Mouse (Mus musculus): ENCODE measurements around the gene Gm4907. TPM values are rescaled to one million over a fixed set of nuclear protein-coding genes. Genes with fewer than 3 reads are reported as not detected.
"Not testable (repeated sequence)": the region's sequence is repeated elsewhere in the genome, so short reads cannot be mapped to it uniquely, and the experiment has no call there.

The Gm4907 gene
- not detected in 2 replicates for polyA plus RNA-seq (2015; fragmentation: Nextera tagmentation; extraction: Ambion mirVana)

DNA sequence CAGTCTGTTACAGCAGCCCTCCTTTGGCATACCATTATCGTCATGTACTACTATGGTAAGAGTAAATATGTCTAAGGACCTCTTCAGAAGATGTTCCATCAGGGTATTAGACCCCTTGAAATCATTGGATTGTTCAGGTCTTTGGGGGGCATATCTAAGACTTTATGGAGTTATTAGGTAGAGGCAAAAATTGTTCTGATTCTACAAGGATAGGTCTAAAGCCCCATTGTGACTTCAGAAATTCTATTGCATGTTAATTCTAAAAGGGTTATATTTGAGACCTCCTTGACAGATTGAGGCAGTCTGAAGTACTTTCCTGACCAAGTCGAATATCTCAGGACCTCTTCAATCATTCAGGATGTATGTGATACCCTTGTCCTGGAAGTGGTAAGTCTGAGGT lies at the start of gene Gm4907:
Gene Gm4907 (plus strand): TSS at position 301 of the 400 bp plus-strand sequence.
- H3K36me3 ChIP-seq (ENCODE audit: control insufficient read depth, insufficient read depth, low read length); H3K4me2 ChIP-seq (replicated peaks; ENCODE audit: low read depth); DNase-seq (ENCODE audit: low spot score); H3K9ac ChIP-seq (ENCODE audit: low read length); H3K4me3 ChIP-seq (ENCODE audit: low read depth, low read length); ATAC-seq (ENCODE audit: low FRiP score, low TSS enrichment); H3K27me3 ChIP-seq (ENCODE audit: control insufficient read depth, insufficient read depth, low read length); H3K4me1 ChIP-seq (replicated peaks; ENCODE audit: control insufficient read depth, insufficient read depth); H3K9me3 ChIP-seq (ENCODE audit: control insufficient read depth, low read length); H3K27ac ChIP-seq (replicated peaks): not testable (repeated sequence)
- WGBS = 57% methylated on average over 2 of the region's 2 CpGs

DNA sequence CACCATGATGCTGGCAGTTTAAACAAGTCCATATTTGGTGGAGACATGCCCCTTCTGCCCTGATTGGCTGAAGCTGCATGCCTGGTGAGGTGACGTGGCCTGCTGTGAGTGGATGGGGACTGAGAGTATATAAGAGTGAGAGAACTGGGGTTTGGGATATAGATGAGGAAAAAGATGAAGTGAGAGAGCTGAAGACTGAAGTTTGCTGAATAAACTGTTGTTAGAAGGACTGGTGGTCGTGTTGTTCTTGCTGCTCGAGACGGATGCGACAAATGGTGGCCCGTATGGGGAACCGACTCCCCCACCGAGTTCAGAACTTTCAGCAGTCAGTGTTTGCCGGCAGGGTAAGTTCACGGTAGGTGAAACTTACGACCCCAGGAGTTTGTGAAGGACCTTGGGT lies 48.6 kb upstream of the Gm4907 start:
- not testable (repeated sequence) for H3K27ac ChIP-seq (replicated peaks); H3K9me3 ChIP-seq (ENCODE audit: control insufficient read depth, low read length); H3K4me1 ChIP-seq (replicated peaks; ENCODE audit: control insufficient read depth, insufficient read depth); H3K27me3 ChIP-seq (ENCODE audit: control insufficient read depth, insufficient read depth, low read length); ATAC-seq (ENCODE audit: low FRiP score, low TSS enrichment); H3K4me3 ChIP-seq (ENCODE audit: low read depth, low read length); H3K36me3 ChIP-seq (ENCODE audit: control insufficient read depth, insufficient read depth, low read length); H3K4me2 ChIP-seq (replicated peaks; ENCODE audit: low read depth); H3K9ac ChIP-seq (ENCODE audit: low read length); DNase-seq (ENCODE audit: low spot score)
- 81% methylated on average over 11 of the region's 11 CpGs for WGBS

DNA sequence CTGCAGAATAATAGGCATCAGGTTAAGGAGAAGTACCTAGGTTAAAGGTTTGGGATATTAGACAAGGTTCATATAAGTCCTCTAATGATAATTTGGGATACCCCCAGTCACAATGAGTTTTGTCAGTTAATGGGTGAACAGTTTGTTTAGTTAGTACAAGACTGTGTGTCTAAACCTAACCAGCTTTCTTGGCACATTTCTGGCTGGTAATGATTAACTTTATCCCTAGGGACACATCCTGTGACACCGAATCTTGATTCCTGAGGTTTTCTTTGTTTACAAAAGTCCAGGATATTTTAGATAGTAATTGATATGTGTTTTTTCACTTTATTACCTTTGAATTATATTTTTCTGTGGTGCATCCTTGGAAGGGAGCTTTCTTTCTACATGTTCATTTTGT lies 41.4 kb upstream of the Gm4907 start:
- TF ChIP-seq EP300 (optimal IDR thresholded peaks at IDR 0.05) (no peak), CTCF (IDR thresholded peaks at IDR 0.05; ENCODE audit: low read depth) (no peak)

DNA sequence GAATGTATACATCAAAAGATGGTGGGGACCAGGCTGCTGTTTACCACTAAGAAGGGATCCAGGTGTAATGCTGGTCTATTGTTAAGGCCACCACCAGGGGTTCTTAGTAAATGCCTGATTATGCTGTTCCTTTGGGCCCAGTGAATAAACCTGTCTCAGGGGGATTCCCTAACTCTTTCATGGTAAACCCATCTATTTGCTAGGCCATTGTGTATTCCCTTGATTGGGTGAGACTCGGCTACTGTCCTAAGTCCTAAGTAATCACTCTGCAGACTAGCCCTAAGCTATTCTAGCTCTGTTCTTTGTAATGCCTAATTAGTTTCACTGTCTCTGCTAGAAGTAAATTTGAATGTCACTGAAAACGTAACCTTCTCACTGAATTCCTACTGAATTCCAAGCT lies 71.8 kb downstream of the Gm4907 start:
- no peak overlapping the region for H3K4me3 ChIP-seq (ENCODE audit: low read depth, low read length)
- no peaks in the 10 kb centered on the region for H3K9me3 ChIP-seq (ENCODE audit: control insufficient read depth, low read length)
- H3K27me3 ChIP-seq (ENCODE audit: control insufficient read depth, insufficient read depth, low read length) = no peaks in the 10 kb centered on the region
- H3K4me2 ChIP-seq (replicated peaks; ENCODE audit: low read depth) = no peak overlapping the region
- ATAC-seq (ENCODE audit: low FRiP score, low TSS enrichment) (no peak), DNase-seq (ENCODE audit: low spot score) (no peak)
- TF ChIP-seq EP300 (optimal IDR thresholded peaks at IDR 0.05) (no peak), CTCF (IDR thresholded peaks at IDR 0.05; ENCODE audit: low read depth) (no peak)
- no peaks in the 10 kb centered on the region for H3K4me1 ChIP-seq (replicated peaks; ENCODE audit: control insufficient read depth, insufficient read depth)
- no peak overlapping the region for H3K27ac ChIP-seq (replicated peaks)
- H3K36me3 ChIP-seq (ENCODE audit: control insufficient read depth, insufficient read depth, low read length) = no peaks in the 10 kb centered on the region
- WGBS = 81% methylated on average over 2 of the region's 2 CpGs
- no peak overlapping the region for H3K9ac ChIP-seq (ENCODE audit: low read length)

More for the DNA sequence above, 41.4 kb upstream of the Gm4907 start:
- WGBS = 61% methylated on average over 1 of the region's 1 CpGs
- Histone ChIP-seq H3K4me2 (replicated peaks; ENCODE audit: low read depth) (no peak overlapping the region), H3K4me1 (replicated peaks; ENCODE audit: control insufficient read depth, insufficient read depth) (no peaks in the 10 kb centered on the region), H3K27me3 (ENCODE audit: control insufficient read depth, insufficient read depth, low read length) (no peaks in the 10 kb centered on the region), H3K9me3 (ENCODE audit: control insufficient read depth, low read length) (no peaks in the 10 kb centered on the region), H3K4me3 (ENCODE audit: low read depth, low read length) (no peak overlapping the region), H3K9ac (ENCODE audit: low read length) (no peak overlapping the region), H3K36me3 (ENCODE audit: control insufficient read depth, insufficient read depth, low read length) (no peaks in the 10 kb centered on the region), H3K27ac (replicated peaks) (no peak overlapping the region)
- ATAC-seq (ENCODE audit: low FRiP score, low TSS enrichment) (no peak), DNase-seq (ENCODE audit: low spot score) (no peak)

Other genes with a start within 250 kb of the Gm4907 start
- gene Wdr44, start 189.5 kb upstream of the Gm4907 start, polyA plus RNA-seq (2015; fragmentation: Nextera tagmentation; extraction: Ambion mirVana) = 5.4 and 6.3 TPM in 2 replicates
- gene Gm4985, start 76.4 kb downstream of the Gm4907 start, polyA plus RNA-seq (2015; fragmentation: Nextera tagmentation; extraction: Ambion mirVana) = not detected in 2 replicates

Measured in stomach, postnatal 0 days (tissue).